Mouse (Mus musculus) megakaryocyte, embryonic 14.5 days (primary cell): ENCODE data around the gene Efnb1. TPM values are rescaled to one million over a fixed set of nuclear protein-coding genes. Genes with fewer than 3 reads are reported as not detected.

Source experiments
- H3K27me3 ChIP-seq: replicated peaks from 2 replicates; pipeline ENCODE3; 2012; ENCODE audit warnings: inconsistent platforms
- H3K36me3 ChIP-seq: replicated peaks from 2 replicates; pipeline ENCODE3; 2012; ENCODE audit warnings: low read length, inconsistent platforms, mixed read lengths
- H3K4me1 ChIP-seq: 2 replicates; pipeline ENCODE4 v1.6.1; 2012; ENCODE audit warnings: inconsistent platforms
- H3K4me3 ChIP-seq: replicated peaks from 2 replicates; pipeline ENCODE3; 2012; ENCODE audit warnings: moderate library complexity, mild to moderate bottlenecking, inconsistent platforms
- H3K9me3 ChIP-seq: 2 replicates; pipeline ENCODE4 v1.6.1; 2012; ENCODE audit warnings: inconsistent platforms
- FLI1 ChIP-seq: IDR thresholded peaks from 2 replicates; pipeline ENCODE4 v1.6.1; 2012; ENCODE audit warnings: low read length, inconsistent platforms, mixed read lengths
- GATA1 ChIP-seq: IDR thresholded peaks from 3 replicates; pipeline ENCODE4 v1.6.1; 2012; ENCODE audit warnings: mixed read lengths, low read length, inconsistent platforms, borderline replicate concordance
- polyA plus RNA-seq: library from polyadenylated mRNA; stranded (reverse); fragments of >175 nt; gene quantifications from 2 replicates; pipeline ENCODE4 v1.2.3, GENCODE M21; 2012; ENCODE audit warnings: low replicate concordance; ENCODE audit not compliant: insufficient read depth

The Efnb1 gene
- polyA plus RNA-seq, 1 experiment = 12.4 TPM

DNA sequence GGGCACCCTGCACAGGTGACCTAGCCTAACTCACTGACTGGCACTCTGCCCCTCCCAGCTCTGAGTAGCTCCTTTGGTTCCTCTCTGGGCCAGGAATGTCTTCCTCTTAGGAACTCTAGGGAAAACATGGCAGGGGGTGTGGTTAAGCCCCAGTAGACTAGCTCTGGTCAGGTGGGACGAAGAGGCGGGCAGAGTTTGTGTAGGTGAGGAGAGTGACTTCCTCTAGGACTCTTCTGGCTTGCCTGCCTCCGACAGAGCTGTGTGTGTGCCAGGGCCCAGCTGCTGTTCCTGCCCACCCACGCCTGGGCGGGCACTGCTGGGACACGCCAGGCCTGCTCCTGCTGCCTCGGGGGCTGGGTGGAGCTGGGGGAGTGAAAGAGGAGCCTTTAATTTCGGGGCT is 5.1 kb downstream of the Efnb1 start:
- Histone ChIP-seq H3K36me3 (peaks cover 13% of the 10 kb centered on the region), H3K9me3 (peaks cover 8% of the 10 kb centered on the region), H3K4me3 (no peak overlapping the region), H3K27me3 (peaks cover 46% of the 10 kb centered on the region), H3K4me1 (peaks cover 57% of the 10 kb centered on the region)
- no peak for TF ChIP-seq FLI1

DNA sequence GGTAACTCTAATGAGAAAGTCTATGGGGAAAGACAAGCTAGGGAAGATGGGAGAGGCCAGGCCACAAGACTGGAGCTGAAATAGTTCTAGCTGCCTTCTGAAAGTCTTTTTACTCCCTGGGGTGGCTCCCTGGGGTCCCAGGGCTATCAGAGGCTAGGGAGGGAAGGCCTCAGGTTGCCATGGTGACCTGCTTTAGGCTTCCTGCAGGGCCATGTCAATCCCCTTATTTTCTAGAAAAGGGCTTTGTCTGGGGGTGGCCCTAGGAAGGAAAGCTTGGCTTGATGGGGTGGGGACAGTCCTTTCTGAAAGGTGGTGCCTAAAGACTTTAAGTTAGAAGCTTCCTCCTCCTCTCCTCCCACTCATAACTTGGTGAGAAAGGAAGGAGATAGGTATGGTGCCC is 6.0 kb downstream of the Efnb1 start:
- Histone ChIP-seq H3K27me3 (peaks cover 48% of the 10 kb centered on the region), H3K36me3 (peaks cover 21% of the 10 kb centered on the region), H3K4me3 (no peak overlapping the region), H3K4me1 (peaks cover 57% of the 10 kb centered on the region), H3K9me3 (no peaks in the 10 kb centered on the region)
- TF ChIP-seq FLI1 = no peak
- no peak for TF ChIP-seq GATA1

DNA sequence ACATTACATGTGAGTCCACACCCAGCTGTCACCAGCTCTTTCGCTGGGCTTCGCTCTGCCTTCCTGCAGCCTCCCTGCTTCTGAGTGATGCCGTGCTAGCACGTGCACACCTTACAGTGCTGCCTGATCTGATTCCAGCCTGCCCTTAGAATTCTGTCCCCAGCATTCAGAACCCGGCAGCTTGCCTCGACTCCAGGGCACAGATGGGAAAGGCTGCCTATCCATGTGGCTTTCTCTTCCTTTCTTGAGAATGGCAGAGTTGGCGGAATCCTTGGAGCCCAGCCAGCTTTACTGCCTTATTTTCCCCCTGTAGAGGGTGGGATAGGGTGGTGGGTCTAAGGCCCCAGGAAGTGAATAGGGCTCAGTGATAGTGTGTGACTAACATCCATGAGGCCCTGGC is 9.6 kb downstream of the Efnb1 start:
- TF ChIP-seq GATA1 = no peak
- no peak for TF ChIP-seq FLI1

DNA sequence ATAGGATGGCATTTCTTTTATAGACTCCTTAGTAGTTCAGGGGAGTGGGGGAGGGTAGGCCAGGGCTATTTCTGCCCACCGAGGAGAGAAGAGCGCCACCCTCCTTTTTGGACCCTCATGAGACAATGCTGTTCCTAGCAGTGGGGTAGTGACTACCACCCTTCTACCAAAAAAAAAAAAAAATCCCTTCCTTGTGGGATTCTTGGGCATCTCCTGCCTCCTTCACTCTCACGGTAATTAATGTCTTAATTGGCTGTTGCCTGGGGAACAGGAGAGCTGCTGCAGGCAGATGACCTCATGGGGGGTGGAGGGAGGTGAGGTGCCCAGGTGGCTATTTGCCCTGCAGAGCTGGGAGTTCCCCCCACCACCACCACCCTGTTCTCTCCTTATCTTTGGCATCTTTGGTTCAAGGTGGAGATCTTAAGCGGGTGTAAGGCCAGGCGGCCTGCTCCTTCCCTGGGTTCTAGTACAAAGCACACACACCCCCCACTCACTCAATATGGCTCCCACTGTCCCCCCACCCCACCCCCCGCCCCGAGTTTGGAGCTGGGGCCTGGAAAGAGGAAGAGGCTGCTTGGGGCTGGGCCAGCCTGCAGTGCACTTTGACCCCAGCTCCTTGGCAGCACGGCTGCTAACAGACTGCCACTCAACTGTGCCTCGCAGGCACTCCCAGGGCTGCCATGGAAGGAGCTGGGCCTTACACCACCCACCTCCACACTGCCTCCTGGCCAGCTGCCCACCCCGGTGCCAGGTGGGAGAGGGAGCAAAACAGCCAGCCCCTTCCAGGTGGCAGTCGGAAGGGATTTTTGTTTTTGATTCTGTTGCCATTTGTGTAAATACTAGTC is 12.4 kb downstream of the Efnb1 start:
- Histone ChIP-seq H3K27me3 (peaks cover 41% of the 10 kb centered on the region), H3K36me3 (peaks cover 51% of the 10 kb centered on the region), H3K4me1 (peaks cover 29% of the 10 kb centered on the region), H3K4me3 (no peak overlapping the region), H3K9me3 (no peaks in the 10 kb centered on the region)
- TF ChIP-seq GATA1 = no peak
- TF ChIP-seq FLI1 = no peak

More for the DNA sequence above, 9.6 kb downstream of the Efnb1 start:
- Histone ChIP-seq H3K9me3 (no peaks in the 10 kb centered on the region), H3K36me3 (peaks cover 45% of the 10 kb centered on the region), H3K4me1 (peaks cover 54% of the 10 kb centered on the region), H3K4me3 (no peak overlapping the region), H3K27me3 (peaks cover 37% of the 10 kb centered on the region)

DNA sequence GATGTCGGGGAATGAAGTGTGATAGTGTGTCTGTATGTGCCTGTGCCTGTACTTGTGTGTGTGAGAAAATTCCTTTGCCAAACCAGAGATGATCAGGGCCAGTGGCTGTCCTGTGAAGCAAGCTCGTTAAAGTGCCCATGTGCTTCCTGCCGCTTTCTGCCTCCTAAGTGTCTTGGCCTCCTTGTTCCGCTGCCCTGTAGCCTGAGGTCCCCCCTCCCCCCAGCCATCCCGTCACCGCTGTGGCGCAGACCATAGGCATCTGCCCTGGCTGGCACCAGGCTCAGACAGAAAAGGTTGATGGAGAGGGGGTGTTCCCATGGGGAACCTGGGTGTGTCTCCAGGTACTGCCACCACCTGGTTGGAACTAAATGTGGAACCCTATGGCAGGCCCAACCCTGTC is 13.1 kb downstream of the Efnb1 start:
- H3K27me3 ChIP-seq = peaks cover 44% of the 10 kb centered on the region
- peaks cover 29% of the 10 kb centered on the region for H3K4me1 ChIP-seq
- no peak overlapping the region for H3K4me3 ChIP-seq
- no peak for TF ChIP-seq FLI1
- TF ChIP-seq GATA1 = no peak
- H3K9me3 ChIP-seq = no peaks in the 10 kb centered on the region
- peaks cover 51% of the 10 kb centered on the region for H3K36me3 ChIP-seq

DNA sequence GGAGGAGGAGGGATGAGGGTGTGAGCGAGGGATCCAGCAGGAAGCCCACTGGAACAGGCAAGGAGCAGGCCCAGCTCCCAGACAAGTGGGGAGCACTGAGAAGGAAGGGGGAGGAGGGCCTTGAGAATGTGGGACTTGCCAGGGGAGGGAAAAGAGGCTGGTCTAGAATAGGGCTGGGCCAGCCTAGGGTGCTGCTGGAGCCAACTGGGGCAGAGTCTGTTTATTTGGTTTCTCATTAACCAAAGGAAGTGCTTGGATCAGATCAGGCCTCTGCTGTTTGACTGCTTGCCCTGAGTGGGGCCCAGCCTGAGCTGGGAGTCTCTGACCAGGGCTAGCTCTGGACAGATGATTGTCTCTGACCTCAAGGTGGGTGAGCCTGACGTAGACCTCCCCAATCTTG is 14.0 kb downstream of the Efnb1 start:
- Histone ChIP-seq H3K4me3 (no peak overlapping the region), H3K27me3 (peaks cover 46% of the 10 kb centered on the region), H3K9me3 (no peaks in the 10 kb centered on the region), H3K36me3 (peaks cover 50% of the 10 kb centered on the region), H3K4me1 (peaks cover 29% of the 10 kb centered on the region)
- no peak for TF ChIP-seq FLI1
- TF ChIP-seq GATA1 = no peak

DNA sequence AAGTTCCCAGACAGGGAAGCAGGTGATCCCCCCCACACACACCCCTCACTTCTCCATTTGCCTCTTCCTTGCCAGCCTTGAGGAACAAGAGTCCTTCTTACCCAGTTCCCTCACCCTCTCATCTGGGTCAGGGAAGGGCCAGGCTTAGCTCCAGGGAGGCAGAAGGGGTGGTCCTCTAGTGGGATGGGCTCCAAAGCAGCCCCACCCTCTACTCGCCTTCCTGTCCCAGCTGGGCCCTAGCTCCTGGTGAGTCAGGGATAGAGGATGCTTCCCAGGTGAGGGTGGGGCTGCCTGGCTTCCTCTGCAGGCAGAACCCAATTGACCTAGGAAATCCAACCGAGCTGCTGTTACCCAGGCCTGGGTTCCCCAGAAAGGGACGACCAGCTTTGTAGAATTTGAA is 14.8 kb downstream of the Efnb1 start:
- no peak overlapping the region for H3K4me3 ChIP-seq
- peaks cover 52% of the 10 kb centered on the region for H3K27me3 ChIP-seq
- TF ChIP-seq GATA1 = no peak
- no peak for TF ChIP-seq FLI1
- H3K9me3 ChIP-seq = no peaks in the 10 kb centered on the region
- peaks cover 42% of the 10 kb centered on the region for H3K36me3 ChIP-seq
- H3K4me1 ChIP-seq = peaks cover 29% of the 10 kb centered on the region

DNA sequence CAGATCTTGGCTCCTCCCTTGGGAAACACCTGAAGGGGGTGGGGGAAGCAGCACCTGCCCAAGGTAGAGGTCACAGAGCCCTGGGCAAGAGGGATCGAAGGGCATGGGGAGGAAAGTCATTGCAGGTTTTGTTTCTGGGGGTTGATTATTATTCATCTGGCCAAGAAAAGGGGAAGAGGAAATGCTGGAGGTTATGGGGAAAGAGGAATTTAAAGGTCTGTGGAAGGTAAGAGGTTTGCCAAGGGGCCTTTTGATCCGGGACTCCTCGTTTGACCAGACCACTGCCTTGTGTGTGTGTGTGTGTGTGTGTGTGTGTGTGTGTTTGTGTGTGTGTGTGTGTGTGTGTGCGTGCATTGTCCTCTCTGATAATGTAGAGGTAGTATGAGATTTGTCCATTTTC is 15.5 kb downstream of the Efnb1 start:
- Histone ChIP-seq H3K9me3 (no peaks in the 10 kb centered on the region), H3K36me3 (peaks cover 35% of the 10 kb centered on the region), H3K27me3 (peaks cover 56% of the 10 kb centered on the region), H3K4me3 (no peak overlapping the region), H3K4me1 (peaks cover 29% of the 10 kb centered on the region)
- TF ChIP-seq GATA1 (no peak), FLI1 (no peak)

DNA sequence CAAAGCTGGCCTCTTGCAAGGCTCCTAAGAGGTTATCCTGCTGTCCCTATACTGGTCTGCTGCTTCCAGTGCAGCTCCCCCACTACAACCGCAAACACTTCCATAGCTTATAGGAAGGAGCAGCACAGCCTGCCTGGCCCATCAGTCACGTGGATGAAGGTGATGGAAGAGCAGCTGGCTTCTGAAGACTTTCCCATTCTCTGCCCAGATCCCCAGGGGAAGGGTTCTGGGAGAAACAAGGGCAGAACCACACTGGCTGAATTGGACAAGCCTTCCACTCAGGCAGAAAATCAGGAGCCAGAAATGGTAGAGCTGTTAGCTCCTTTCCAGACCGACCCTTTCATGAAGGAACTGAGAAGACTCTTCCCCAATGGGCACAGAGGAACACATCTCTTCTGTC is 16.2 kb downstream of the Efnb1 start:
- Histone ChIP-seq H3K27me3 (peaks cover 57% of the 10 kb centered on the region), H3K36me3 (peaks cover 28% of the 10 kb centered on the region), H3K9me3 (no peaks in the 10 kb centered on the region), H3K4me1 (peaks cover 29% of the 10 kb centered on the region), H3K4me3 (no peak overlapping the region)
- TF ChIP-seq FLI1 = no peak
- no peak for TF ChIP-seq GATA1

DNA sequence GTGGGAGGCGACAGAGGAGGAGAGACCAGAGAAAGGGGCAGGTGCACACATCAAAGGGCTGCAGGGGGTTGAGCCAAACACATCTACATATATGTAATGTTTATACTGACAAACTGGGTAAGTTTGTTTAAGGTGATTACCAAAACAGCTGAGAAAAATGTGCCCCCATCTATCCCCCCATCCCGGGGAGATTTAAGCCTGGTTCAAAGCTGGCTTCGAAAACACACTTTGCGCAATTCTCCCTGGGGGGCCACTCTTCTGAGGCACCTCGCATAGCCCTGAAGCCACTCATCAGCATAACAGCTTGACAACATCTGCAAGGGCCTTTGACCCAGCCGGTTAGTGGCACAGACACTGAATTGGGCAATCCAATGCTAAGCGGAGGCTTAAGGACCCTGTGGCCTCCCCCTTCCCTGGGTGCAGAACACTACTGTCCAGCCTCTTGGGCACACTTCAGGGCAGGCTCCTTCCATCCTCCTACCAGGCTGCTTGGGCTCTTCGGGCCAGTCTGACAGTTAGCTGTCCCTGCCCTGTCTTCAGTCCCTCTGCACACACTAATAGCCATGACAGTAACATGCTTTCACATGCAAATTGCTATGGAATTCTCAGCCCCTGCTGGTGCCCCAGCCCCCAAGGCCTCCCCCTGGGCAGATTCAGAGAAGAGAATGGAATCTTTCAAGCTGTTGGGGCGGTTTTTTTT is 16.8 kb downstream of the Efnb1 start:
- Histone ChIP-seq H3K4me3 (no peak overlapping the region), H3K27me3 (peaks cover 61% of the 10 kb centered on the region), H3K36me3 (peaks cover 22% of the 10 kb centered on the region), H3K4me1 (peaks cover 29% of the 10 kb centered on the region), H3K9me3 (no peaks in the 10 kb centered on the region)
- TF ChIP-seq GATA1 (no peak), FLI1 (no peak)
